Mouse (Mus musculus) ES-E14 (cell line): ENCODE results near the gene Gart. TPM values are rescaled to one million over a fixed set of nuclear protein-coding genes. Genes with fewer than 3 reads are reported as not detected.

Source experiments
- DNase-seq: peaks from one replicate; pipeline ENCODE4 v3.0.0-alpha.2; 2013; ENCODE audit warnings: low read depth, low spot score
- H3K27ac ChIP-seq: 2 replicates; pipeline ENCODE4 v1.5.1; 2012; ENCODE audit warnings: low read depth, mild to moderate bottlenecking, low read length, moderate library complexity, mixed read lengths; ENCODE audit not compliant: poor library complexity, insufficient read depth, severe bottlenecking
- H3K36me3 ChIP-seq: 2 replicates; pipeline ENCODE4 v1.6.1; 2012; ENCODE audit warnings: mild to moderate bottlenecking, low read length, moderate library complexity, mixed read lengths; ENCODE audit not compliant: control insufficient read depth, poor library complexity, insufficient read depth, severe bottlenecking
- H3K4me1 ChIP-seq, 2 experiments: fragments of 150-350 bp in 1 of 2; sonication (generic) in 1 of 2; 2 replicates each; pipeline ENCODE4 v1.6.1; 2012; ENCODE audit warnings: low read length in 2 of 2, mild to moderate bottlenecking in 1 of 2, mixed read lengths in 1 of 2; ENCODE audit not compliant: control insufficient read depth in 2 of 2, insufficient read depth in 2 of 2, poor library complexity in 1 of 2
- H3K4me3 ChIP-seq, 2 experiments: fragments of 150-350 bp in 1 of 2; sonication (generic) in 1 of 2; 2 replicates each; pipeline ENCODE4 v1.5.1; 2012; ENCODE audit warnings: low read length in 2 of 2, low read depth in 1 of 2, mild to moderate bottlenecking in 1 of 2, mixed read lengths in 1 of 2; ENCODE audit not compliant: insufficient read depth in 1 of 2, poor library complexity in 1 of 2, severe bottlenecking in 1 of 2
- H3K9ac ChIP-seq: 2 replicates; pipeline ENCODE4 v1.6.1; 2012; ENCODE audit warnings: low read depth, mild to moderate bottlenecking, low read length, mixed read lengths; ENCODE audit not compliant: poor library complexity, insufficient read depth, severe bottlenecking
- H3K9me3 ChIP-seq: fragments of 150-350 bp; sonication (generic); 2 replicates; pipeline ENCODE4 v1.6.1; 2012; ENCODE audit warnings: low read depth, mild to moderate bottlenecking, low read length; ENCODE audit not compliant: control insufficient read depth, insufficient read depth
- CHD2 ChIP-seq: IDR thresholded peaks from 2 replicates; pipeline ENCODE4 v1.6.1; 2014; ENCODE audit warnings: mild to moderate bottlenecking, low read depth, low read length, inconsistent platforms
- HCFC1 ChIP-seq: IDR thresholded peaks from 2 replicates; pipeline ENCODE4 v1.6.1; 2012; ENCODE audit warnings: low read length, inconsistent platforms, borderline replicate concordance; ENCODE audit not compliant: insufficient read depth
- MAFK ChIP-seq: IDR thresholded peaks from 2 replicates; pipeline ENCODE4 v1.6.1; 2014; ENCODE audit warnings: mild to moderate bottlenecking, low read depth, low read length, inconsistent platforms; ENCODE audit not compliant: insufficient read depth
- ZC3H11A ChIP-seq: IDR thresholded peaks from 2 replicates; pipeline ENCODE4 v1.6.1; 2012; ENCODE audit warnings: low read depth, mild to moderate bottlenecking, inconsistent platforms, low read length, borderline replicate concordance
- ZNF384 ChIP-seq: IDR thresholded peaks from 2 replicates; pipeline ENCODE4 v1.6.1; 2012; ENCODE audit warnings: low read depth, low read length, inconsistent platforms
- in situ Hi-C, 2 experiments: fragments of 600-800 bp; cut with MboI; formaldehyde crosslinking; loops; one replicate each; pipeline ENCODE4 v1.15.1; 2025; ENCODE audit warnings: low sequenced_read_pairs in 2 of 2, inconsistent platforms in 1 of 2; ENCODE audit not compliant: unreplicated experiment in 2 of 2
- total RNA-seq: library from RNA; depleted of rRNA; stranded (reverse); fragments of 300-350 nt; gene quantifications from 2 replicates; pipeline ENCODE4 v1.2.3, GENCODE M21; 2012

The Gart gene
- total RNA-seq, 1 experiment = 399 TPM

DNA sequence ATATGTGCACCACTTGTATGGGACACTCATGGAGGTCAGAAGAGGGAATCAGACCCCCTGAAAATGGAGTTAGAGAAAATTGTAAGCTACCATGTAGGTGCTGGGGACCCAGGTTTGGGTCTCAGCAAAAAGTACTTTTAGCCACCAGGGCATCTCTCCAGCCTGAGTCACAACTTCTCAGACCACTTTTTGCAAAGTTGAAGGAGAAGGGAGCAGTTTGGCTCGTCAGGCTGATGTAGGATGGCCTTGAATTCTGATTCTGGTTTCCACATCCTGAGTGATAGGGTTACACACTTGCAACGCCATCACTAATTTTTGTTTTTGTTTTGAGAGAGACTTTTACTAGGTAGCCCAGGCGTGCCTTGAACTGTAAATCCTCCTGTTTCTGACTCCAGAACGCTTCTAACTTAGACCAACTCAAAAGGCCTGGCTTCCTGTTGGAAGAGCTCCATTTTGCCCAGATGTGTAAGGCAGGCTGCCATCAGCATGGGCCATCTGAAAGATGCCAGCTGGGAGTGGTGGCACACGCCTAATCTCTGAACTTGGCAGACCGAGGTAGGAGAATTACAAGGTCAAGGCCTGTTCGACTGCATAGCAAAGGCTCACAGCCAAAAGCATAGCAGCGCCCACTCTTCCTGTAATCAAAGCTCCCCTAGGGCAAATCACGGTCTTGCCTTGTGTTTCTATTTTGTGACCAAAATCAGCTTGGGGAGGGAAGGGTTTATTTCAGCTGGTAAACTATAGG, 37.1 kb downstream of the Gart start:
- H3K9ac ChIP-seq = no peak overlapping the region
- H3K4me3 ChIP-seq = no peak overlapping the region
- TF ChIP-seq HCFC1 (no peak), CHD2 (no peak), ZC3H11A (no peak), MAFK (no peak), ZNF384 (no peak)
- H3K36me3 ChIP-seq = no peaks in the 10 kb centered on the region
- in situ Hi-C loops = no loop called here
- no peak overlapping the region for H3K27ac ChIP-seq
- H3K4me1 ChIP-seq = no peaks in the 10 kb centered on the region
- no peak for DNase-seq
- no peaks in the 10 kb centered on the region for H3K9me3 ChIP-seq

DNA sequence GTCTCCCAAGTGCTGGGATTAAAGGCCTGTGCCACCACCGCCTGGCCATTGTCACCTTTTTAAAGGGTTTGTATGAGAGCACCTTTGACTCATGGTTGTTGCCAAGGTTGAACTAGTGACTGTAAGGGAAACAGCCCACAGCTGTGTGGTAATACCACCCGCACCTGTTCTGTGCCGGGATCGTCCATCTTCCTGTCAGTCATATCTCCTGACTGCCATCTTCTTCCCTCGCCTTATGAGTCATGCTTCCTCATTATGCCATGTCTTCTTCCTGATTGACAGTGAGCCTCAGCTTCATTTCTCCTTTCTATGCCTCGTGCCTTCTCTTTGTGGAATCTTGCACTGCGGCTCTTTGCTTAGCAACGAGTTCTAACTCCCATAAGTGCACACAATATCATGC, 39.8 kb downstream of the Gart start:
- no peaks in the 10 kb centered on the region for H3K9me3 ChIP-seq
- no peaks in the 10 kb centered on the region for H3K4me1 ChIP-seq
- no peak overlapping the region for H3K9ac ChIP-seq
- DNase-seq = no peak
- H3K27ac ChIP-seq = no peak overlapping the region
- no peak overlapping the region for H3K4me3 ChIP-seq
- H3K36me3 ChIP-seq = no peaks in the 10 kb centered on the region
- in situ Hi-C loops = no loop called here
- TF ChIP-seq HCFC1 = no peak
- no peak for TF ChIP-seq MAFK
- no peak for TF ChIP-seq ZC3H11A
- TF ChIP-seq CHD2 = no peak
- TF ChIP-seq ZNF384 = no peak

DNA sequence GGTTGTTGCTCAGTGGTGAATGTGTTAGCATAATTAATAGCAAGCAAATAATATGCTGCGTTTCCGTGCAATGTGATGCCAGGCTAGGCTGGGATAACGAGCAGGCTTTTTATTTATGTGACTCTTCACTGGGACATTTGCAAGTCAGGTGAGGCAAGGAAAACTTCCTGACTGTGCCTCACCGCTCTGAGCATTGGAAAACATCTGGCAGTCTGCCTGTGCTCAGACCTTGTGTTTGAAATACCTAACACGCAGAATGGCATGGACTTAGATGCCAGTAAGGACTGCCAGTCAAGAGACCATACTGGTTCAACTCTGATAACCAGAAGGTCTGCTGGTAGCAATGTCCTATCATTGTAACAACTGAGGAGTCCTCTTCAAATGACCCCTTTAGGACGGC, 41.6 kb downstream of the Gart start:
- Histone ChIP-seq H3K27ac (no peak overlapping the region), H3K4me1 (no peaks in the 10 kb centered on the region), H3K9ac (no peak overlapping the region), H3K4me3 (no peak overlapping the region), H3K36me3 (no peaks in the 10 kb centered on the region), H3K9me3 (no peaks in the 10 kb centered on the region)
- in situ Hi-C loops = no loop called here
- no peak for DNase-seq
- TF ChIP-seq ZNF384 (no peak), CHD2 (no peak), HCFC1 (no peak), ZC3H11A (no peak), MAFK (no peak)

DNA sequence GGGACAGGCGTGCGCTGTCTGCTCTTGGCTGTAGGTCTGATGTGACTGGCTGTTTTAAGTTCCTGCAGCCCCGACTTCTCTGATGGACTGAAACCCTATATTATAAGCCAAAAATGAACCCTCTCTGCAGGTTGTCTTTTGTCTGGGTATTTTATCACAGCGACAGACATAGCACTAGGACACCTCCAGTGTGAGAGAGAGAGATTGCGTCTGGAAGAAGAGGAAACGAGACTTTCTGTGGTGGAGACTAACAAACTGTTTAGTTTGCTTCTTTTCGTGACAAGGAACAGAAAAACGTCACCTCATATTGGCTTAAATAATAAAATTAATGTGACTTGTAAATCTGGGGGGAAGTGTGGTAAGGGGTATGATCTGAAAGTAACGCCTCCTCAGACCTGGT, 45.1 kb downstream of the Gart start:
- no peak for TF ChIP-seq CHD2
- TF ChIP-seq HCFC1 = no peak
- no peak for TF ChIP-seq ZC3H11A
- no peak for TF ChIP-seq MAFK
- peaks cover 0 to 1% of the 10 kb centered on the region in 2 experiments; a peak in 1 of 4 replicates for H3K4me1 ChIP-seq
- H3K9ac ChIP-seq = no peak overlapping the region
- H3K4me3 ChIP-seq = no peak overlapping the region
- no peaks in the 10 kb centered on the region for H3K36me3 ChIP-seq
- no peak overlapping the region for H3K27ac ChIP-seq
- in situ Hi-C loops = no loop called here
- no peaks in the 10 kb centered on the region for H3K9me3 ChIP-seq
- no peak for DNase-seq
